Mouse (Mus musculus): ENCODE results near the gene Unc13a.

Gene Unc13a

GRCm38 (mm10) chr8:71665331-71666130 is 6.0 kb downstream of the Unc13a start:
- peak; percentile 50 to 51 for DNase-seq (ENCODE audit: low spot score in 2 of 2)

DNA sequence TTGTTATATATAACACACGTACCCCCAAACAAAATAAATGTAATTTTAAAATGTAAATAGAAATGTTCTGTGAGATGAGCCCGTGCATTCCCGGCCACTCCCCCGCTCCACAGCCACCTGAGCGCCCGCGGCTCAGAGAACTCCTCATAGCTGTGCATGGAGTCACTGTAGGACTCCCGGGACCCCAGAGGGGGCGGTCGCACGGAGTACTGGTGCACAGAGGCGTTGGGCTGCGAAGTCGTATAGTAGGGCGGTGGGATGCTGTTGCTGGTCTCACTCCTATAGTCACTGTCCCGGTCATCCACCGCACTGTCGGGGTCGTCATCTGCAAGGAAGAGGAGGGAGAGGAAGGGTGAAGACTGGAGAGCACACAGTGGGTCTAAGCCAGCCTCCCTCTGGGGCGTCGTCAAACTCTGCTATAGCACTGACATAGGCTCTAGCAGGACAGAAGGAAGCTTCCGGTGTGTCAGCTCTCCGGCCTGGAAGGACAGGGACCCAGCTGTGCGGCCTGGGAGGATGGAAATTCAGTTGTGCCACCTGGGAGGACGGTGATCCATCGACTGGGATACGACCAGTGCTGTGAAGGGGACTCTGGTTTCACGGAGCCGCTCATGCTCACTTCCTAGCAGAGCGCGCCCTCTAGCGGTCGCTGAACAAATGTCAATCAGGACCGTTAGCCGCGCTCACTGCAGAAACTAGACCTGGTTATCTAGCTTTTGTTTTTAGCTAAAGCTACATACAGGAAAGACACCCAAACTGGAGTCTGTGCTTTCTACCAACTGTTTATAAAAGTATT is 11.0 kb downstream of the Unc13a start:
- DNase-seq (ENCODE audit: low spot score in 2 of 2), result peak; percentile 62 to 65

DNA sequence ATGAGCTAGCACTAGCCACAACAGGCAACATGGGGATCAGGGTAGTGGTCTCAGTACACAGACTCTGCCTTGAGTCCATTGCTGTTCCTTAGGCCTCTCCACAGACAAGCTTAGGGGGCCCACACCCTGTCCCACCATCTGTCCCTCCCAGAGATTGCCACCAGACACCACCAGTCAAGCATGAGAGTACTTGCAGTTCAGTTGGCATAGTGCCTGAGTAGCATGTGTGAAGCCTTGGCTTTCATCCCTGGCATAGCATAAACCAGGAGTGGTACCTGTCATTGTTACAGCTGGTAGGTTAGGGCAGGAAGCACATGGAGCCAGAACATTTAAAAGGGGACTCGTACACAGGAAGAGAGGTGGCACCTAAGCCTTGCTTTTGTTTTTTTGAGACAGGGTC is 11.8 kb downstream of the Unc13a start:
- DNase-seq (ENCODE audit: low spot score in 2 of 2), result no peak

DNA sequence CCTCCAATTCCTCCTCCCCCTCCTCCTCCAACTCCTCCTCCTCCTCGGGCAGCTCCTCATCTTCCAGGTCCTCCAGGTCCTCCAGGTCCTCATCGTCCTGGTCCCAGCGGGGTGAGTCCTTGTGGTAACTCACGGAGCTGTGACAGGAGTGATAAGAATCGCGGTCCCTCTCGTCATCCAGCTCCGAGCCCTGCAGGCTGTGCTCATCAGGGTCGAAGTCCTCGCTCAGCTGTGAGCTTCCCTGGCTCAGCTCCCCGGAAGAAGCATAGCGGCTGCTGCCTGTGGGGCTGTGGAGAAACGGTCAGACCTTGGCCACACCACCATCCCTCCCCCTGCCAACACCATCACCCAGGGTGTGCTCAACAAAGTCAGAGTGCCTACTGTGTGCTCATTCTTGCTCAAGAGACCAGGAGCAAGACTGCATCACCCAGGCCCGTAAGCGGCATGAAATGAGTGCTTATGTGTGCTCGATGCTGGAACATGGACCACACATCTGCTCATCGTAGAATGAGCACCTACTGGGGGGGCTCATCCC is 13.0 kb downstream of the Unc13a start:
- DNase-seq (ENCODE audit: low spot score in 2 of 2), result no peak

DNA sequence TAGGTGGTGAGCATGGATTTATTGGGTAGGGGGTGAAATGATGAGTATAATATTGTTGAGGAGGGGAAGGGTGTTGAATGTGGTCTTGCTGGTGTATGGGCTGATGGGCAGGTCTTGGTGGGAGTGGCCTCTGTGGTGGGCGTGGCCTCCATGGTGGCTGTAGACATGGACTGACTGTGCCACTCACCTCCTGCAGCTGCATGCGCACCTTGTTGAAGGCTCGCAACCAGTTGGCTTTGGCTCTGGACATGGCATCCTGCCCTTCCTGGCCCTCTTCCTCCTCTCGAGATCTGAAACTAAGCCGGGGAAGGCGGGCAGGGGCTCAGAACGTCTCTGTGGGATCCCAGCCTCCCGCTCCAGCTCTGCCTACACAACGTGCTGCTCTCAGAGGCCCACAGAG is 13.7 kb downstream of the Unc13a start:
- no peak for DNase-seq (ENCODE audit: low spot score in 2 of 2)

DNA sequence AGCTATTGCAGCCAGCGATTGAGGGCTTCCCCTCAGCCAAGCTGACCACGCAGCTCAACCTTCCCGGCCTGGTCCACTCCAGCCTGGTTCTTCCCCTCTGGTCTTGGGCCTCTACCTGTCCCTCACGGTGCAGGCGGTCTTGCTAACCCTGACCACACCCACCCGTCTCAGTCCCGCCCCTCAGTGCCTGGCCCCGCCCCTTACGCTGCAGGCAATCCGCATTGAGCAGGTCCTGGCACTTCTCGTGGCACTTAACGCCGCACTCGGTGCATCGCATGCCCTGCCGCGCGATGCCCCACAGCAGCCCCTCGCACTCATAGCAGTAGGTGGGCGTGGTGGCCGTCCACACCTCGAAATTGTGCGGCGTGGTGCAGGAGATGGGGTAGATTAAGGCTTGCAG is 17.0 kb downstream of the Unc13a start:
- peak in 1 of 2 experiments; percentile 32 for DNase-seq (ENCODE audit: low spot score in 2 of 2)

DNA sequence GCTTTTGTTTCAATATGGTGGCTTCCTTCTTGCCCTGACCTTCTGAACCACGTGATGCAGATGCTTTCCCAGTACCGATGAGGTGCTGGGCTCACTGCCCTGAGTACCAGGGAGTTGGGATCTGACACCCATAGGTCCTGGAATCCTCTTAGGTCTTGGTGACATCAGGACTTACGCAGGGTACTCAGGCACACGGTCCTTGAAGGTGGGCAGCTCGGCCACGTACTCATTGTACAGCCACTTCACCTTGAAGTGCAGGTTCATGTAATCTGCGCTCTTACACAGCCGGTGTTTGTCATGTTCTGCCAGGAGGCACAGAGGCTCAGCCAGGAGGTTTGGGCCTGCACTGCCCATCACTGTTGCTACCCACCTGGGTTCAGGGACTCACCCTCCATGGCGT is 26.0 kb downstream of the Unc13a start:
- DNase-seq (ENCODE audit: low spot score in 2 of 2), result no peak

DNA sequence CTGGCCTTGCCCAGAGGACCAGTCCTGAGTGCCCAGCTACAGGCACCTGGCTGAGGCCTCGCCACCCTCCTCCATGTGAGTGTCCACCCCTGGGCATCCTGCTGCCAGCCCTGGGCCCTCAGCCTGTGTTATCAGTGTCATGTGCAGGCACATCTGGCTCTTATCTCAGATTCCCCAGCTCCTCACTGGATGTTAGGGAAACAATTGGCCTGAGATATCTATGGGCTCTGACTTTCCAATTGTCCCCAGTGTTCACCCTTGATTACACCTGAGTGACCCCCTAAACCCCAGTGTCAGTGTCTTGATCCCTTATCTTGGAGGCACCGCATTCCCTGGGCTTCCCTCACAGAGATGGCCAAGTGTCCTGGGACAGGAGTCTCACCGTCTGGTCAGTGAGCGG is 32.2 kb downstream of the Unc13a start:
- DNase-seq (ENCODE audit: low spot score in 2 of 2), result no peak

DNA sequence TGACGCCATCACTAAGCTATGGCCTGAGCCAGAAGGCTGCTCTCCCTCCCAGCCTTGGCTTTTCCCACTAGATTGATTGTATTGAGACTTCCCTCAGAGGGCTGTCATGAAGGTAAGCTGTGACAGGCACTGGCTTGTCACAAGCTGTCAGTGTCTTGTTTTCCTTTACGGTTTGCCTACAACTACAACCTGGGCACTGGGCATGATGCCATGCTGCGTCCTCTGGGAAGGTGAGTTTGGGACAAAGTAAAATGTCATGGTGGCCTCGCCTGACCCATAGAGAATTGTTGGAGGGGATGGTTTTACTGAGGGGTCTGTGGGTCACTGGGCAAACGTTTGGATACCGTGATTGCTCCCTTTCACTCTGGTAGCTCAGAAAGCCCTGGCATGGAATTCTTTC is 33.2 kb downstream of the Unc13a start:
- no peak for DNase-seq (ENCODE audit: low spot score in 2 of 2)

GRCm38 (mm10) chr8:71637149-71638095 is 34.1 kb downstream of the Unc13a start:
- no peak for DNase-seq (ENCODE audit: low spot score in 2 of 2)

GRCm38 (mm10) chr8:71633981-71634667 is 37.4 kb downstream of the Unc13a start:
- peak; percentile 34 to 51 for DNase-seq (ENCODE audit: low spot score in 2 of 2)

- peak in 1 of 2 experiments; percentile 37 for DNase-seq (ENCODE audit: low spot score in 2 of 2)
These were observed 38.4 kb downstream of the Unc13a start for GRCm38 (mm10) chr8:71633164-71633563.

GRCm38 (mm10) chr8:71631897-71632296 is 39.7 kb downstream of the Unc13a start:
- DNase-seq (ENCODE audit: low spot score in 2 of 2), result no peak

GRCm38 (mm10) chr8:71630761-71631160 is 40.8 kb downstream of the Unc13a start:
- no peak for DNase-seq (ENCODE audit: low spot score in 2 of 2)

- peak; percentile 31 to 49 for DNase-seq (ENCODE audit: low spot score in 2 of 2)
These were observed 41.8 kb downstream of the Unc13a start for GRCm38 (mm10) chr8:71629781-71630212.

DNA sequence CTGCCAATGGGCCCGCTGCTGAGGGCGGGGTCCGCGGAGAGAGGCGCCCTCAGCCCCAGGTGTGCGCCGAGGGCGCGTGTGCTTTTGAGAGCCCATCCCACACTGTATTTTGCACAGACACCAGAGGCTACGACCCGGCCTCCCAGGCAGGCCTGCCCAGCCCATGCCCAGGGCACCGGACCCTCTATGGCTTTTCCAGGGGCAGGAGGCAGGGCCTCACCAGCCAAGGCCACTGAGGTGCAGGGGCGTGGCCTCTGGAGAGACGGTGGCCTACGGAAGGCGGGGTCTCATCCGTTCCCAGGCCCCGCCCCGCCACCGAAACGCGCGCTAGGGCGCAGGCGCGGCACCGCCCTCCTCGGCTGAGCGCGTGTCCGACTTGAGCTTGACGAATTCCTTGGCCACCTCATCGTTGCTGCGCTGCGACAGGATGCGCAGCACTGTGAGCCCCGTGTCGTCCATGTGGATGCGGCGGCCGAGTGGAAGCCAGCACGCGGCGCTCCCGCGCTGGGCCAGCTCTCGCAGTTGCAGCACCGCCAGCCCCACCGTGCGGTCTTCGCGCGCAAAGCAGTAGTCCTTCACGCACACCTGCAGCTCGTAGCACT is 42.4 kb downstream of the Unc13a start:
- peak; percentile 90 to 95 for DNase-seq (ENCODE audit: low spot score in 2 of 2)

DNA sequence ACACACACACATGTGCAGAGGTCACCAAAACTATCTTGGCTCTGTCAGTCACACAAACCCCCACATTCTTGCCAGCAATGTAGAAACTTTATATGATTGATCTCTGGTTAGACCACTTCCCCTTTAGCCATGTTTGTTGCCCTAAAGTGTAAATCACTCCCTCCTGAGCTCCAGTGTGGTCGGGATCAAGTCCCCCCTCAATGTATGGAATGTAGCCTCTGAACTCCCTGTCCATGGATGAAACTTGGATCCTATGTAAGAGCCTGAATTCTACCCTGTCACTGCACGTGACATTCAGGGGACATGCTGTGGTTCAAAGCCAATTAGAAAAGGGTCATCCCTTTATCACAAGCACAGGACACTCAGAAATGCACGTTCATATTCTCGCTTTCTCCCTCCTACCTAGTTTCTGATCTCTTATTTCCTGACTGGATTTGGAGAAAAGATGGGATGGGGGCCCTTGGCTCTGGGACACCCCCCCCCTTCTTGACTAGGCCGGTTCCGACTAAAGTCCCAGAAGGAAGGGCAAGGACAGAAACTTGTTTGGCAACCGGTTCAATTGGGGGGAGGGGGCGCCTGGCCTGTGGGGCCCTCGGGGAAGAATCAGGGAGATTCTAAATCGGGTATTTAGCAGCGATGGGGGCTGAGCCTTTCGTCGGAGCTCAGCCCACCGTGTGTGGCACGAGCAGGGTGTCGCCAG is 43.0 kb downstream of the Unc13a start:
- no peak for DNase-seq (ENCODE audit: low spot score in 2 of 2)

DNA sequence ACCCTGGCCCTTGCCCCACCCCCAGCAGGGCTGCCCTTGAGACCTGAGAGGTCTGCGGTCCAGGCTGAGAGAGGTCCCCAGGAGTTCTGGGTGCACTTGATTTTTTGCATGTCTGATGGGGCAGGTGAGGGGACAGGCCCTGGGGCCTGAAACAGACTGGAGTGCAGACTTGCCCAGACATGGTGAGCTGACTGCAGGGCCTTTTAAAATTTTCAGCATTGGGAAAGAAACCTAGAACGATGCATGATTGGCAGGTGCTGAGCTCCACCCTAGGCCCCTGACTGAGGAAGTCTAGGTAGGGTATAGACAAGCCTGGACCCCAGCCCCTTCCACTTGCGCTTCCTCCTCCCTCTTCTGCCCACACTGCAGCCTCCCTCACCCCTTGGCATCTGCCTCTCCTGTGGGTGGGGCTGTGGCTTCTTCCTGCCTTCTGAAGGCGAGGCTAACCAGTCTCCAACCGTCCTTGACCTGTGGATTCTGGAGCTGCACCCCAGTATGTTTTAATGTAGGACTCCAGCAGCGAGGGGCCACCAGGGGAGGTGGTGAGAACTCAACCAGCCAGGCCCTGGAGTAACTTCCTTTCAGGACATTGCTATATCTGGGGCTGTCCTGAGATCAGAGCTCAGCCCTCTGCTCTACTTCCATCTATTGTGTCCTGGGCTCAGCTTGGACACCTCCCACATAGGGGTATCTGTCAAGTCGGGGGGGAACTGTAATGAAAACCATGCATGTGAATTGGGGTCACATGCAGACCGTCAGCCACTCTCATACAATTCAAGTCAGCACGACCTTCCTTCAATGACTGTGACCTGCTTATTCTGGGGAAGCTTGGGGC is 44.1 kb downstream of the Unc13a start:
- no peak for DNase-seq (ENCODE audit: low spot score in 2 of 2)

DNA sequence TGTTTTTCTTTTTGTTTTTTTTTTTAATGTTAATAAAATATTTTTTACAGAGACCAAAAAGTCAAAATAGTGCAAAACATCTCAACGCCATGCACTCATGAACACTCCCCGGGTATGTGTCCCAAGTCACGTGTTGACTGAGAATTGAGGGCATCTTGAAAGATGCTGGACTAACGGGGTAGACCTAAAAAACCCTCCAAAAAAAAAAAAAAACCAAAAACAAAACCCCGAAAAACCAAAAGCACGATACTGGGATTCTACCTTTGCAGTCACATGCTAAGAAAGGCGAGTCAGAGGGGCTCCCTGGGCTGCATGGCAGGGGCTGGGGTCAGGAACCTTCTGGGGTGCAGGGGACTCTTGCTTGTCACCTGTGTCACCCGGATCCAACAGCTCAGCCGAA is 44.8 kb downstream of the Unc13a start:
- DNase-seq (ENCODE audit: low spot score in 2 of 2), result no peak

All from urinary bladder, adult 18-20 months (tissue).